Mouse (Mus musculus) 3T3-L1 (cell line): ENCODE data around the gene 2010111I01Rik.
A peak's percentile ranks its signal among the peaks of the same experiment; 100 is the strongest.
"Not testable (repeated sequence)": the region's sequence is repeated elsewhere in the genome, so short reads cannot be mapped to it uniquely, and the experiment has no call there.

Experiments
- DNase-seq: peaks from one replicate; pipeline ENCODE4 v3.0.0-alpha.2; 2015; ENCODE audit warnings: low read depth, low spot score

Gene 2010111I01Rik

DNA sequence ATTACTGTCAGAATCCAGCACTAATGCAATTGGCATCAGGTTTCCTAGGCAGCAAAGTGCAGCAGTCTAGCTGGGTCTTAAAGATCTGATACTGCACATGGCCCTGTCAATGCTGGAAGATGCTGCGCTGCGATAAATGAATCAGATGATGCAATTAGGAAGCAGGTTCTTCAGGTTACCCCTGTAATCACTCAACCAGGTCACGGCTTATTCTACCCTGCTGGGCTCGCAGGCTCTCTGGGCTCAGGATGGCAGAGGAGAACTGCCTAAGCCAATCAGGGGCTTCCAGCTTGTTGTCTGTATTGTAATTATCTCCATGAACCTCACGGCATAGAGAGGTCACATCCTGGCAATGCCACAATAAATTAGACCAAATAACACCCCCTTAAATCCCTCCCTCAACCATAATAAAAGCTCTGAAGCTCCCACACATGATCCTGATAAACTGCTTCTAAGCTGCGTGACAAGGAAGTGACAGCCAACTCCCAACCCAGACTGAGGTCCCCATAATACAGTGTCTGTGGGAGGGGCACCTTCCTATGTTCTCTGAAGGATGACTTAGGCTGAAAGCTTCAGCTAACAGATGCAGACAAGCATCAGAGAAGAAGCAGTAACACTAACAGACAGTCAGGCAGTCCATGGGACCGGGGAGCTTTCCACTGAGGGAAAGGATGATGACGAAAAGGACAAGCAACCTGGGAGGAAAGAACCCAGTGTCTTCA, 372.7 kb downstream of the 2010111I01Rik start:
- no peak for DNase-seq

DNA sequence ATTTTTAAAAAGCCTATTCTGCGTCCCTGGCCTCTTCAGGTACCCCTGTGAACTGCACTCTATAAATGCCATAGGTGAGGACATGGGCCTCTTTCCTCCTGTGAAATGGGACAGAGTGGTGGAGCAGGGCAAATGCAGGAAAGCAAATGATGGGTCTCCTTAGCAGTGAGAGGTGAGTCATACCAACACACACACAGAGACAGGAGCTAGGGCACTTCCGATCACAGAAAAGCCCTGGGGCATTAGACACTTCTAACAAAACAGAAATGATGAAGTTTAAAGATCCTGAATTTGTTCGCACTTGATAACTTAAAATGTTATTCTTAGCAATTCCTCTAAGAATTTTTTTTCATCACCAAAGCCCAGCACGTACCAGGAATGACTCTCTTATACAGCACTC, 375.3 kb downstream of the 2010111I01Rik start:
- DNase-seq, result peak; percentile 6

DNA sequence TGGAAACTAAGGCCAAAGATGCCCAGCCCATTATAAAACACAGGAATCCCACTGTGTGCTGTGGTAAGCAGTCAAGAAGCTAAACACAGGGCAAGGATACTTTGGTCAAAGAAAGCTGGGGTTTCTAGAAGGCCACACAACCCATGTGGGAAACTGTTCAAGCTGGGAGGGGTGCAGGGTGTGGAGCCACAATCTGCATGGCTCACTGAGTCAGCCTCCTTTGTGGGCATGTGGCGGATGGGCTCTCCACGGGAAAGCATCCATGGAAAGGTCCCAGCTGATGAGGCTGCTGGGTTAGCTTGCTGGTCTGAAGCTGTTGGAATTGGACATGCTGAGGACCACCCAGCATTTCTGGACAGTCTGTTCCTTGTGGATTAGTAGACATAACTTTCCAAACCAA, 378.1 kb downstream of the 2010111I01Rik start:
- no peak for DNase-seq

DNA sequence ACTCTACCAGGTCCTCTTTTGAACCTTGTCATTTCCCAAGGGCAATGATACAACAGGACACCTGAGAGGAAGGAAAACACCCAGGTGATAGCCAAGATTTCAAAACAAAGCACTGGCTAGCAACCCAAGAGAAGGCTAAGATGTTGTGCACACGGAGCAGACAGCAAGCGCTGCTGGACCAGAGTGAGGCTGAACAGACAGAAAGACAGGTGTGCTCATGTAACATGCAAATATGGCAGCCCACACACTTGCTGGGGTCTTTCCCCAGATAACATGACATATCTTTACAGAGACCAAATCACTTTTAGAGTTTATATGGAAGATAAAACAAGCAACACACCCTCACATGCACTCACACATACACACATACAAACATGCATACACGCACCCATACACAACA, 379.8 kb downstream of the 2010111I01Rik start:
- no peak for DNase-seq

DNA sequence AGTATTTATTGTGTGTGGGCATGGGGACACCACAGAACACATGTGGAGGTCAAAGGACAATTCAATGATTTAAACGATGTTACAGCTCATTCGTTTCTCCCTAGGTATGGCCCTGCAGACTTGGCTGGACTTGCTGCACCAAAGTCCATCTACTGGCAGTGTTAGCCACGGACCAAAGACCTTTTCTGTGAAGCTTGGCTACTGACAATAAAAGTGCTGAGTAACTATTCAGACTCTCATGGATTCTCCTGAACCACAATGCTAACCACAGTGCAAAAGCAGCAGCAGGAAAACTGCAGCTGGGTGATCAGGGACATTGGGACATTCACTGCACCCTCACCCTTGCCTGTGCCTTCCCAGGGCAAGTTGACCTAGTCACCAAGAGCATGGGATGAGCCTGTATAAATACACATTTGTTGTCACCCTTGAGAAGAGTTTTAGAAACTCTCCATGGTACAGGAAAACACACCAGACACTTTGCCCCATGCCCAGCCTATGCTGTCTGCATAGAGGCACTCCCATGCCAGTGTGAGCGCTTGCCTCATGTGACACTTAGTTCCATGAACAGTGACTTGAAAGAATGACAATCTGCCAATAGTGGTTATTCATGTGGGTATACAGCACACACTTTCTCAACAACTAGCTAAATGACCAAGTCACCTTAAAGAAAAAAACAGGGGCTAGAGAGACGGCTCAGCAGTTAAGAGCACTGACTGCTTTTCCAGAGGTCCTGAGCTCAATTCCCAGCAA, 381.0 kb downstream of the 2010111I01Rik start:
- DNase-seq, result no peak

DNA sequence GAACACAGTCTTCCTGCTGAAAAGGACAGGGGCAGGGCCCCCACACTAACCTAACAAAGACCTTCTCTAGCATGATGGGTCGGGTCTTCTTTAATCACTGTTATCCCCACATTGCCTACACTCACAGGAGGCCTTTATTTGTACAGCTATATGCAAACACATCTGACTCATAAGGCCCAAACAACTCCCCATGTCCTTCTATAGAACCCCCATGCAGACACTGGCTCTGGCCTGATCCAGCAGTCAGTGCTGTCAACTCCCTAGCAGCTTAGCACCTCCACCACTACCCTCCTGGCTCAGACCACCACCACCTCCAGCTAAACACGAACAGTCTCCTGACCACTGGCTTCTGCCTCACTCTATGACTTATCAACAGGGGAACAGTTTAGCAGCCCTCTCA, 382.9 kb downstream of the 2010111I01Rik start:
- no peak for DNase-seq

DNA sequence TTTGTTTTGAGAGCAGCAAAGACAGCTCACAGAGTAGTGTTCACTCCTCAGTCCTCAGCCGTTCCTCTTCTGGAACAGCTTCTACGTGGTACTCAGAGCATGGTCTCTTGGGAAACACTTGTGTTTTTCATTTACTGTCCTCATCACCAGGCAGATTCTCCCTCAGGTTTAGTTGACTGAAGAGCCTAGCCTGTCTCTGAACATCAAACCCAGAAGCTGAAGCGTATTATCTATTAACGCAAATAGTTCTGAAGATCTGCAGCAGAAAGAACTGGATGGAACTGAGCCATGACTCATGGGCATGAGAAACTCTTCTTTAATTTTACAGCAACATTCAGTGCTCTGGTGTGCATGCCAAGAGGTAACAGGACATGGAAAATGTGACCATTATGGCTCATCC, 385.4 kb downstream of the 2010111I01Rik start:
- DNase-seq, result no peak

DNA sequence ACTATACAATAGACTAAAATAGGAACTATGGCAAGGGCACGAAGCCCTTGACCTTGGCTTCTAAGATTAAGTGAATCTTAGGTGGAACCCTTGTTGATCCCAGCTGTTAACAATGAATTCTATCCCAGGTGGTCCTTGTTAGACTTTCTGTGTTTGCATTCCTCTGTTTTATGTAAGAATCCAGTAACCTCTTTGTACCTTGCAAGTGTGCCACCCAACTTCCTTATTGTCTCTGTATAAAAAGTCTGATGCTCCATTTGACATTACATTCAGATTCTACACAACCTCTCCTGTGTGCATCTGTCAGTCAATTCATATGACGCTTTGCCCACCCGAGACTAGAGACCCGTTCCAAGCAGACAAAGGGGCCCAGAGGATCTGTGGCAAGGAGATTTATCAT, 388.6 kb downstream of the 2010111I01Rik start:
- not testable (repeated sequence) for DNase-seq

DNA sequence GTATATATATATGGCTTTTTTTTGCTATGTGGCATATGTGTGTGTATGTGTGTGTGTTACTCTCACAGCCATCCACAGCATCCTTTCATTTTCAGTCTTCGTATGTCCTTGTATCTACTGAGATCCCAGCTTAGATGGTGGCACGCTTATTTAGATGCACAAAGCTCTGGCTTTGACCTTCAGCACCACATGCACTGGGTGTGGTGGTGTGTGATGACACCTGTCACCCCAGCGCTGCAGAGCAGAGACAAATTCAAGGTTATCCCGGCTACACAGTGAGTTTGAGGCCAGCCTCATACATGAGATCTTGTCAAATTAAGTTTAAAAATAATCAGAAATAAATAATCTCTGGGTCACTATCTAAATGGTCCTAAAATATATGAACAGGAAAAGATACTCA, 391.4 kb downstream of the 2010111I01Rik start:
- DNase-seq, result no peak

DNA sequence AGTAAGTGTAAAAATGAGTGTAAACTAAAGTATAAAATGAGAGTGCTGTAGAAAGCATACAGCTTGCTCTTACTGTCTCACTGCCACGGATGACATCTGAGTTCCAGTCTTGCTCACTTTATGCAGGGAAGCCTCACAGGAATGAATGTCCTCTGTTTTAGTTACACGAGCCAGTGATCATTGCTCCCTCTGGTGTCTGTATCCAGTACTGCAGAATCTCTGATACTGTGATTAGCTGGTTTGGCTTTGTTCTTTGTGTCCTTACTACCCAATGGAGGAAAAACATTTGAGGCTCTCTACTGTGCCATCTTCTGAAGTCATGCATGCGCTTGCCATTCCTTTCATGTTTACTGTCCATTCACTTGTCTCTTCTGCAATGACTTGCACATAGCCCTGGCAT, 391.9 kb downstream of the 2010111I01Rik start:
- peak; percentile 81 for DNase-seq

DNA sequence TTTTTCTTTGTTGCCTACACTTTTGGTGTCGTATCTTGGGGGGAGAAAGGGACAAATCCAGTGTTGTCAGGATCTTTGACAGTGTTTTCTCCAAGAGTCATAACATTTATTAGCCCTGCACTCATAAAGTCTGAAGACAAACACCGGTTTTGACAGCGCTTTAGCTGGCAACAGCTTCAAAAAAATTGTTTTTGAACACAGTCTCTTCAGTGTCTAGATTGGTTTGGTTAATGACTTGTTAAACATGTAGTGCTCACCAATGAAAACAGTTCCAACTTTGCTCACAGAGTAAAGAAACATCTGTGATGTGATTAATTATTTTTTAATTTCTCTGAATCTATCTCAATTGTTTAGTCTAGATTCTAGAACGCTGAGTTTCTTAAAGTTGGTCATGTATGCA, 394.7 kb downstream of the 2010111I01Rik start:
- no peak for DNase-seq

DNA sequence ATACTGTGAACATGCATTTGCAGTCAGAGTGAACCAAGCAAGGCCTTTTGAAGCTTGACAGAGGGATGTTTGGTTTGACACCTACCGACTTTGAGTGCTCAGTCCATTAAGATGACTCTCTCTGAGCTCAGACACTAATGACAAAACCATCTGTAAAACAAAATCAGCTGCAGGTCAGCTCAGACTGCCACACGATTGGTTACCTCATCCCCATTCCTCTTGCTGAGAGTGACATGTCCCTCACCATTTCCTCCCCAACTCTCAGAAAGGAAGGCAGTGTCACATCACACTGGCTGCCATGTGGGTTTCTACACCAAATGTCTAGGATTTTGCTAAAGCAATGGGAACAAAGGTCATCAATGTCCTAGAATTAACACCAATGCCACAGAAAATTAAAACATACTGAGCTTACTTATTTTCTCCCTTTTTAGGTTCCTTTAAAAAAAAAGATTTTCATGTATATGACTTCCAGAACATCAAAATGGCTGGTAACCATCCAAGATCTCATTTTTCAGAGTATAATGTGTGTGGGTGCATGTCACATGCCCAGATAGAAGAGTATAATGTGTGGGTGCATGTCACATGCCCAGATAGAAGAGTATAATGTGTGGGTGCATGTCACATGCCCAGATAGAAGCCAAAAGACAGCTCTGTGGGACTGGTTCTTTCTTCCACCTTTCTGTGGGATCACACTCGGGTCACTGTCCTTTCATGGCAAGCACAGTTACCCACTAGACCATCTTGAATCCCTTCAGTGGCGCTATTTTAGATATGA, 395.6 kb downstream of the 2010111I01Rik start:
- DNase-seq, result no peak

DNA sequence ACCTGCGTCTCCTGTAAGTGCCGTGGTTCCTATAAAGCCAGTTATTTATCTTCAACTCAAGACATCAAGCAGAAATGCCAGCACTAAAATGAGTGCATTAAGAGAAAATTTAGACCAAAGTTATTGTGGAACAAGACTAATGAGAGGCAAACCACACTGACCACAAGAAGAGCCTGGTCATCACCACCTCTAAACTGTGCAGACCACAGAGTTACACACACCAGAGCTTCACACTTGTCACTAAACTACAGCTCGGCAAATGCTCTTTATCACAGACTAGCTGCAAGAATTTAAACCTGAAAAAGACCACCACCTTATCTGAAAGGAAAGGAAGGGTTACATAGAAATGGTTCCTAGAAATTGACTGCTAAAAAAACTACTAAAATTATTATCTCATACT, 397.1 kb downstream of the 2010111I01Rik start:
- DNase-seq, result no peak

DNA sequence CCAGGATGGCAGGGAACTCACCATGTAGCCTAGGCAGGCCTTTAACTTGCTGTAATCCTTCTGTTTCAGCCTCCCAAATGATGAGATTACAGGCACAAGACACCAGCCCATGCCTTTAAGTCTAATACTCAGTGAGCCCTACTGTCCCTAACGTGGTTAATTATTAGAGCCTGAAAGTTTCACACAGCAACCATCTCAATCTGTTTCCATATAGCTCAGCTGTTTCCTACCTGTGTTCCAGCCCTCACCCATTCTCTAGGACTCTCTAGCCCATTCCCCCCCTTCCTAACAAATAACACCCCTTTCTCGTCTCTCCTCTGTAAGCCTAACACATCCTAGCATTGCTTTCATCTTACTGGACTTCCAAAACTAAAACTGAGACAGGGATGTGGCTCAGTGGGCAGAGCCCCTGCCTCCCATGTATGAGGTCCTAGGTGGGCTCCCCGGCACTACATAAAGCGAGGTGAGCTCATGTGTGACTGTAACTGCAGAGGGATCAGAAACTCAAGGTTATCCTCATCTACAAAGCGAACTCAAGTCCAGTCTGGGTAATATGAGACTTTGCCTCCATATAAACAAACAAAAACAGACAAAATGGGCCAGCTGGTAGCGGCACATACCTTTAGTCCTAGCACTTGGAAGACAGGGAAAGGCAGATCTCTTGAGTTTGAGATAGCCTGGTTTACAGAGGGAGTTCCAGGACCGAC, 408.9 kb downstream of the 2010111I01Rik start:
- no peak for DNase-seq
